Mouse (Mus musculus) spleen, adult 2 months (tissue): Measurements from ENCODE around the gene Plekho1. TPM values are rescaled to one million over a fixed set of nuclear protein-coding genes. Genes with fewer than 3 reads are reported as not detected.

Experiments used
- DNase-seq, 2 experiments: peaks; one replicate each; pipeline versions ENCODE4 v3.0.0 to v3.0.0-alpha.2; 2012 to 2021; ENCODE audit warnings: low spot score in 2 of 2, low read depth in 1 of 2
- H3K27ac ChIP-seq: fragments of 200-500 bp; 2 replicates; pipeline ENCODE4 v1.5.1; 2012; ENCODE audit warnings: low read length, inconsistent platforms; ENCODE audit not compliant: insufficient read depth
- H3K27me3 ChIP-seq: fragments of 200-500 bp; 2 replicates; pipeline ENCODE4 v1.6.1; 2012; ENCODE audit warnings: mild to moderate bottlenecking, moderate library complexity, low read length, inconsistent platforms; ENCODE audit not compliant: control insufficient read depth, insufficient read depth
- H3K36me3 ChIP-seq: fragments of 200-500 bp; 2 replicates; pipeline ENCODE4 v1.6.1; 2012; ENCODE audit warnings: mild to moderate bottlenecking, low read length, inconsistent platforms; ENCODE audit not compliant: control insufficient read depth, insufficient read depth
- H3K4me1 ChIP-seq: fragments of 200-500 bp; 2 replicates; pipeline ENCODE4 v1.6.1; 2011; ENCODE audit warnings: inconsistent platforms; ENCODE audit not compliant: control insufficient read depth, insufficient read depth, insufficient read length
- H3K4me3 ChIP-seq: fragments of 200-500 bp; 2 replicates; pipeline ENCODE4 v1.5.1; 2011; ENCODE audit warnings: mild to moderate bottlenecking, inconsistent platforms; ENCODE audit not compliant: insufficient read depth, insufficient read length; ENCODE audit errors: extremely low read depth
- CTCF ChIP-seq: fragments of 200-500 bp; IDR thresholded peaks from 2 replicates; pipeline ENCODE4 v1.5.1; 2011; ENCODE audit warnings: mild to moderate bottlenecking, inconsistent platforms; ENCODE audit not compliant: insufficient read depth, insufficient read length, insufficient replicate concordance; ENCODE audit errors: extremely low read depth
- POLR2A ChIP-seq: fragments of 200-500 bp; IDR thresholded peaks from 2 replicates; pipeline ENCODE4 v1.6.1; 2011; ENCODE audit warnings: low read depth, low read length, inconsistent platforms
- WGBS: fragments of 180-500 bp; shearing (Covaris S2); methylation state at CpG from one replicate; pipeline ENCODE4 v1.1.7; 2018; 5-methylcytosine and 5-hydroxymethylcytosine counted together
- polyA plus RNA-seq: library from polyadenylated mRNA; depleted of rRNA; stranded (reverse); fragments of >200 nt; gene quantifications from 2 replicates; pipeline ENCODE4 v1.2.3, GENCODE M21; 2012

Plekho1 gene
- polyA plus RNA-seq, 1 experiment: 60.1 TPM

DNA sequence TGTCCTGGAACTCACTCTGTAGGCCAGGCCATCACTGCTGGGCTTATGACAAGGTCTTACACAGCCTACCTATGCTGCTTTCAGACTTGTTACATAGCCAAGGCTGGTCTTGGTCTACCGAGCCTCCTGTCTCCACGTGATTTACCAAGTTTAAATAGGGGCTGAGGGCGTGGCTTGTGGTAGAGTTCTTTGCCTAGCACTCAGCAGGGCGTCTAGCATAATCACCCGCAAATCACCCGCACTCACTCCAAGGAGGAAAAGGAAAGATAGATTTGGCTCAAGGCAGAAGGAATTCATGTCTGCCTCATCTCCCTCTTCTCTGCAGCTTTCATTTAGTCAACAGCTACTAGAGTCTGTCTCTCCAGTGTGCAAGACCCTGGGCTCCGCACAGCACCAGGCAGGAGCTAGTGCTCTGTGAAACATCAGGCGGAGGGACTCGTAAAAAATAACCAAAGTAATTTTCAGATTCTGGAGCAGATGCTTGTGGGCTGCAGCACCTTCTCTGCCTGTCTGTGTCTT, 1.5 kb upstream of the Plekho1 start:
- TF ChIP-seq CTCF (no peak), POLR2A (peak; percentile 68)
- Histone ChIP-seq H3K36me3 (peaks cover 1% of the 10 kb centered on the region; the same call in 1 of the 2 replicates), H3K27ac (peak overlapping the region; percentile 95; the same call in 1 of the 2 replicates), H3K27me3 (no peaks in the 10 kb centered on the region), H3K4me1 (peaks cover 6% of the 10 kb centered on the region; the same call in 1 of the 2 replicates), H3K4me3 (peak overlapping the region; percentile 18; the same call in 1 of the 2 replicates)
- 32% methylated on average over 9 of the region's 9 CpGs for WGBS
- DNase-seq: peak in 1 of 2 experiments; percentile 78

DNA sequence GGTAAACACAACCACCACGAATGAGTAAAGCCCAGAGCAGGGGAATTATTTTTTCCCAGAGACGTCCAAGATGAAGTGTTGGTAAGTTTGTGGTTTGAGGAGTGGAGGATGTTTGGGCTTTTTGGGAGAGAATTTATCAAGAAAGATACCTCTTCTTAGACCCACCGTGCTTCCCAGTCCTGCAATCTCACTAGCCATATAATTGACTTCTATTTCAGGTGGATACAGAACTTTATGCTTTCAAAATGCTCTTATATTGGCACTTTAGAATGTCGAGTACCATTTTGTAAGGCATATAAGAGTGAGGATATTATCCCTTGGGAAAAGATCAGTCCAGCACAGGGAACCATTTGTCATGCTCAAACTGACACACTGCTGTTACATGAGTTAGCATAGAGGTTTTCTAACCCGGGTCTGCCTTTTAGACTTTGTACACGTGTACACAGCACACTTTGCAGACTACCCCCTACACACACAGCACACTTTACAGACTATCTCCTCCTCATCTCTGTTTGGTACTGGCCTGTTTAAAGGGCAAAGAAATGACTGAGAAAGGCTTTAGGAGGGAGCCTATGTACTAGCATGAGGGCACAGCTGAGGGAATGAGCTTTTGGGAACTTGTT, 761 bp upstream of the Plekho1 start:
- peaks cover 9% of the 10 kb centered on the region; the same call in 1 of the 2 replicates for H3K4me1 ChIP-seq
- no peaks in the 10 kb centered on the region for H3K27me3 ChIP-seq

GRCm38 (mm10) chr3:95994975-95995801, 613 bp downstream of the Plekho1 start:
- Histone ChIP-seq H3K36me3 (peaks cover 14% of the 10 kb centered on the region), H3K27me3 (no peaks in the 10 kb centered on the region), H3K27ac (peak overlapping the region; percentile 97), H3K4me3 (peak overlapping the region; percentile 81), H3K4me1 (peaks cover 14% of the 10 kb centered on the region; the same call in 1 of the 2 replicates)
- TF ChIP-seq POLR2A (no peak), CTCF (no peak)
- no peak for DNase-seq
- under 1% methylated on average over 41 of the region's 51 CpGs for WGBS

More for the DNA sequence above, 761 bp upstream of the Plekho1 start:
- peaks cover 4% of the 10 kb centered on the region; the same call in 1 of the 2 replicates for H3K36me3 ChIP-seq
- peak overlapping the region; percentile 81 for H3K4me3 ChIP-seq
- peak overlapping the region; percentile 95 for H3K27ac ChIP-seq
- WGBS: 14% methylated on average over 6 of the region's 6 CpGs
- no peak for TF ChIP-seq CTCF
- no peak for DNase-seq

- no peaks in the 10 kb centered on the region for H3K27me3 ChIP-seq
- H3K4me1 ChIP-seq: peaks cover 14% of the 10 kb centered on the region; the same call in 1 of the 2 replicates
- H3K36me3 ChIP-seq: peaks cover 18% of the 10 kb centered on the region
- H3K27ac ChIP-seq: peak overlapping the region; percentile 97
- TF ChIP-seq POLR2A: peak; percentile 64
- no peak for TF ChIP-seq CTCF
- peak overlapping the region; percentile 81 for H3K4me3 ChIP-seq
- DNase-seq: no peak
- WGBS: 12% methylated on average over 6 of the region's 6 CpGs
Observed at GRCm38 (mm10) chr3:95994381-95994846, 1.4 kb downstream of the Plekho1 start.

DNA sequence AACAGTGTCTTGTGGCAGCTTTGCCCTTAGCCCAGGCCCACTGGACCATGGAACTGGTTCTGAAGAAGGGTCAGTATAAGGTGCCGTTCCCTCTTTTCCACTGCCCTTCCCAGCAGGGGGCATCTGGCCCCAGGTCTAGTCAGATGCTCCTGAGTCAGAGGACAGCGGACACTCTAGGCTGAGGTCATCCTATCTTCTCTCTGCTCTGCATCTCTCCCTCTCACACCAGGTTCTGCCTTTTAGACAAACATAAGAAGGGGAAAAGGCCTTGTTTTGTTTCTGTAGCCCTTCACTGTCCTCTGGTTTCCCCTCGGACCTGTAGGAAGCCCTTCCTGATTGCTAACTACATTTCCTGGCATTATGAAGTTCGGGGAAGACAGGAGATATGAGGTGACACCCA, 1.9 kb downstream of the Plekho1 start:
- Histone ChIP-seq H3K4me1 (peaks cover 14% of the 10 kb centered on the region; the same call in 1 of the 2 replicates), H3K27ac (peak overlapping the region; percentile 97), H3K4me3 (peak overlapping the region; percentile 81; the same call in 1 of the 2 replicates), H3K36me3 (peaks cover 24% of the 10 kb centered on the region), H3K27me3 (no peaks in the 10 kb centered on the region)
- 35% methylated on average over 4 of the region's 4 CpGs for WGBS
- TF ChIP-seq CTCF: no peak
- DNase-seq: no peak

GRCm38 (mm10) chr3:95992990-95993603, 2.7 kb downstream of the Plekho1 start:
- TF ChIP-seq POLR2A (no peak), CTCF (no peak)
- no peak for DNase-seq

More at GRCm38 (mm10) chr3:95992990-95993603, 2.7 kb downstream of the Plekho1 start:
- Histone ChIP-seq H3K4me1 (peaks cover 14% of the 10 kb centered on the region; the same call in 1 of the 2 replicates), H3K27ac (peak overlapping the region; percentile 97), H3K36me3 (peaks cover 30% of the 10 kb centered on the region), H3K27me3 (no peaks in the 10 kb centered on the region), H3K4me3 (no peak overlapping the region; the same call in 1 of the 2 replicates)
- 49% methylated on average over 5 of the region's 5 CpGs for WGBS
